Mouse (Mus musculus): ENCODE results near the gene Krt36.

Gene Krt36

DNA sequence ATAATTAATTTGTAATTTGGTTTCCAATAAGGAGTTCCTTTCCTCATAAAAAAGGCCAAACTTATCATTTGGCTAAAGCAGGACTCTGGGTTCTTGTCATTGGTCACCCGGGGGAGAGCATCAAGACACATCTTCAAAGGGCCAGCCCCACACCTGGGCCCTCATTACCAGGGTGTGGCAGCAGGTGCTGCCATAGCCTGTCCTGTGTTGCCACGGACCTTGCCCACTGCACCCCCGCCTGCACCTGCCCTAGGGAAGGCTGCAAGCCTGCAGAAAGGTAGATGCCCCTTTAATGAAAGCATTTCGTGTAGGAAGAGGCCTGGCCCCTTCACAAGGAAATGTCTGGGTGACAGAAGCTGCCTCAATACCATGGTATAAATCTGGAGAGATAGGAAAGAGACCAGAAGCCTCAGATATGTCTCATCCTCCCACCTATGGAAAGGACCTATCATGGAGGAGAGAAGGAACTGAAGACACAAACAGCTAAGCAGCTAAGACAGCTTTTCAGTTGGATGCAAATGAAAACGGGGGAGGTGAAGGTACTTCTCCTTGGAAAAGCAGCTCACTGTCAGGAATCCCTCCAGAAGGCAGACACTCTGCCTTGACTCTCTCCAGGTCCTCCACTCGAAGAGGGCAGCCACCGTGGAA is 16.9 kb downstream of the Krt36 start:
- DNase-seq (ENCODE audit: inconsistent age in 2 of 2, low spot score in 1 of 2), result no peak

DNA sequence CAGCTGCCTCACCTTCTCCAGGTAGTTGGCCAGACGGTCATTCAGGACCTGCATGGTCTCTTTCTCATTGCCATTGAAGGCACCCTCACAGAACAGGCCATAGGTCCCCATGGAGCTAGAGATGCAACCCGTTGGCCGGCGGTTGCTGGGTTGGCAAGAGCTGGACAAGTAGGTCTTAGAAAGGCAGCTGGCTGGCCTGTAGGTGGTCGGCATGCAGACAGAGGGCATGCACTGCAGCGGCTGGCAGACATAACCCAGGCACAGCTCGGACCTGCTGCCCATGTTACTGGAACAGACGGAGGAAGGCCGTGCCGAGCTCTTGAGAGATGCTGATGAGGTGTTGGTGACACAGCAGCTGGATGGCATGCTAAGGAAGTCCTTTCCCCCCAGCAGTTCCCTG is 17.6 kb downstream of the Krt36 start, which contains the start of gene Krt32:
Krt32 (minus strand) TSS at position 366 of the 400 bp plus-strand sequence.
- no peak for DNase-seq (ENCODE audit: inconsistent age in 2 of 2, low spot score in 1 of 2)

DNA sequence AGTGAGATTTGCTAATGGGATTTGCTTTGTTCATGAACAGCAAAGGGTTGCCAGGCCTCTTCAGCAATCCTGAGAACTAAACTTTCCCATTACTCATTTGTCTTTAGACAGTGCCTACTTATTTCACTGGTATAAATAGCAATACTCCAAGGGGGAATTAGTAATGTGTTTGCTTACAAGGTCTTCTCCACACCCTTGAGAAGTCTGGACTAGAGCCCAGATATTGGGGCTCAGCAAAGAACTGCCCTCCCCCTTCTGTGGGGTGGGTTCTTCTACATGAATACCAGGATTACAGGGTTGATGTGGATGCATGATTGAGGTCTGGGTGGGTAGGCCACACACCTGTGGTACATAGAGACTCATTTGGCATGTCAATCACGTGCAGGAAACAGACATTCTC is 31.6 kb downstream of the Krt36 start:
- DNase-seq (ENCODE audit: inconsistent age in 2 of 2, low spot score in 1 of 2), result no peak

DNA sequence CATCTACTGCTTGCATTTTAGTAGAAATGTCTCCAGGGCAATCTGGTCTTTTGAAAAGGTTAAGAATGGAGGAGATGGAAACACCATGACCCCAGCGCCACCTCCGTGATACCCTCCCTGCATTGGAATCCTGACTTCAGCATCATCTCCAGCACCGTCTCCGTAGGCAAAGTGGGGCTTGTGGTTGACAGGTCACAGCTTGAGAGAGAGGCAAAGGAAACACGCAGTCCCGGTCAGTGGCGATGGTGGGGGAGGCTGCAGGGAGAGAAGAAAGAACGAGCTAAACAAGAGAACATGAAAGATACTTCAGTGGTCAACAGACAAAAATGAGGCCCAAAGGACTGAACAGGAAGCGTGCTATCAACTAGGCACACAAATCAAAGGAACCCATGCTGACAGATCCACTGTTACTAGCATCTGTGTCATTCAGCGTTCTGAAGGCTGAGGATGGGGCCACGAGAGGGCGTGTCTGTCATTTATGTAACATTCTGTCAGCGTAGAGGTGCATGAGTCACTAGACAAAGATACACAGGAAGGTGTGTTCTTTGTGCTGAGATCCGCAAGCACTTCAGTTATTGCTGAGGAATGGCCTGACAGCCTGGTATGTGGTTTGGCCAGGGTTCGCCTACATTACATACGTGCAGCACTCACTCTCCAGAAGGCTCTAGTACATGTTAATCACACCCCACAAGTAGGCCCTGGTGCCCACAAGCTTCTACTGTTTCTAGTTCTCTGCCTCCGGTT is 38.0 kb downstream of the Krt36 start:
- DNase-seq (ENCODE audit: inconsistent age in 2 of 2, low spot score in 1 of 2), result peak in 1 of 2 experiments; percentile 24

DNA sequence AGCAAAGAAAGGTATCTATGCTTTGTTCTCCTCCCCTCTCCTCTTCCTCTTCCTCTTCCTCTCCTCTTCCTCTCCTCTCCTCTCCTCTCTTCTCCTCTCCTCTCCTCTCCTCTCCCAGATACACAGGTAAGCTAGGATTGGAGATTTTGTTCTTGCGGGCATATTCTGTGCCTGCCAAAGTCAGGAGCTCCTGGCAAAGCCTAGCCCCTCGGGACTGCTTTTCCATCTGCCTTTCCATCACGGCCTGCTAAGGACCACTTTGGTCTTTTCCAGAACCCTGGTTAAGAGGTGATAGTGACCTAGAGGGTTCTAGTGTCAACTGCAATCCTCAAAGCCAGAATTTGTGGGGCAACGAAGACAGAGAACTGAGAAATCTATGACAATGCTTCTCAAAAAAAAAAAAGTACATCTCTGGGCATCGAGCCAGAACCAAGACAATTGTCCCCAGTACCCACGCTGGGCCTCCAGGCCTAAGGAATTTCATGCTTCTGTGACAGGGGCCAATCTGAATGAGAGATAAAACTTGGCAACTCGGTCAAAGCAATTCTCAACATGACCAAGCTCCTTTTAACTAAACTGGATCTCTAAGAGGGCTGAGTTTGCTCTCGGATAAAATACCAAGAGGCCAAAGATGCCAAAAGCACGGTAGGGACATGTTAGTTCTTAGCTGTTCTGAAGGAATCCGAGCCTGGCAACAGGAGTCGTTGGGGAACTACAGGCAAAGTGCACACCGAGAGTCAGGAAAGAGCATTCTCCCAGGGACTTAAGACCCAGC is 39.0 kb downstream of the Krt36 start:
- no peak for DNase-seq (ENCODE audit: inconsistent age in 2 of 2, low spot score in 1 of 2)

DNA sequence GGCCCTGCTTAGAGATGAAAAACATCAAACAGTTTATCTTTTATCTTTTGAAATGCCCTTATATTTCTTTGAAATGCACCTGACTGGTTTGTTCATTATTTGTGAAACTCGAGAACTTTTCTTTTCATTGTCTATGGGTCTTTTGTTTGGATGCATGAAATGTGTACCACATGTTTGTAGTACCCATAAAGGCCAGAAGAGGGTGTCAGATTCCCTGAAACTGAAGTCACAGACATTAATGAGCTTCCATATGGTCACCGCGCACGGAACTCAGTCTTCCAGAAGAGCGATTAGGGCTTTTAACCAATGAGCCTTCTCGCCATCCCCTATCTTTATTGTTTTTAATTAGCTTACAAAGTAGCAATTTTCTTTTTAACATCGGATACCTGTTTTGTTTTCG is 46.6 kb downstream of the Krt36 start:
- DNase-seq (ENCODE audit: inconsistent age in 2 of 2, low spot score in 1 of 2), result no peak

DNA sequence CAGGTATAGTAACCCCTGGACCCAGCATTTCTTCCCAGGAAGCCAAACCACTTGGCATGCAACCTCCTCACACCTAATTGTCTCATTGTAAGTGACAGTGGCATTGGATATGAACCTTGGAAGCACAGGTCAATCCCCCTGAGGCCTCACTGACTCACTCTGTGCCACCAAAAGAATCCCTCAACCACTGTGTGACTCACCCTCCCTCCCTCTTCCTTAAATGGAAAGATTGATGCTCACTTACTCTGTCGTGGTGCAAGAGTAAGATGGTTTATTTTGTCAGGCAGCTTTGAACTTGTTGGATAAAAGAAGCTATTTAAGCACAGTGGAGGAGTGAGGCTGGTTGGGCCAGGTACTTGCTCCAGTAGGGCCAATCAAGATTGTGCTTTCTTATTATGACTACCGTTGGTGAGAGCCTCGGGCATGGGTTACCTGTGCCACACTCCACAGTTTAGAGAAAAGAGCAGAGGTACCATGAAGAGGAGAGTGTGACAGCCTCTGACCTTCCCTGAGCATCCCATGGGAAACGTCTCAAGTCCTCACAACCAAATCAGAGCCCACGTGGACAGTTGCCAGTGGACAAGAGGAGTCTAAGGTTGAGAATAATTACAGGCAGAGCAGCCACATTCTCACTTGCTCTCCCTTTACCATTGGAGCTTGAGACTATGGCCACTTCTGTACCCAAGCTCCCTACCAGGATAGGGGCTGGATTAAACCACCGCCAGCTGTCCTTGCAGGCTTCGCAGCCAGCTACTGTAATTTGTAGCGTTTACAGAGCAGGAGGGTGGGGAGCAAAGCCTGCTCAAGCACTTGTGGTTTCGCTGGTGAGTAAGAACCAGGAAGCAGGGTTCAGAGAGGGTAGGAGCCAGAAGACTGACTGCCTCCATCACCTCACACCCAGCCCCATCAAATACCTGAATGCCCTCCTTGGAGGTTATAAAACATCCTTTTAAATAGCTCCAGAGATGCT is 49.5 kb downstream of the Krt36 start:
- peak; percentile 24 to 67 for DNase-seq (ENCODE audit: inconsistent age in 2 of 2, low spot score in 1 of 2)

Data from adrenal gland, adult (tissue).